Mouse (Mus musculus): ENCODE measurements around the gene Pnliprp2. TPM values are rescaled to one million over a fixed set of nuclear protein-coding genes. Genes with fewer than 3 reads are reported as not detected.

Gene Pnliprp2
- polyA plus RNA-seq, 1 experiment from 2014 or later: 0.22 TPM

DNA sequence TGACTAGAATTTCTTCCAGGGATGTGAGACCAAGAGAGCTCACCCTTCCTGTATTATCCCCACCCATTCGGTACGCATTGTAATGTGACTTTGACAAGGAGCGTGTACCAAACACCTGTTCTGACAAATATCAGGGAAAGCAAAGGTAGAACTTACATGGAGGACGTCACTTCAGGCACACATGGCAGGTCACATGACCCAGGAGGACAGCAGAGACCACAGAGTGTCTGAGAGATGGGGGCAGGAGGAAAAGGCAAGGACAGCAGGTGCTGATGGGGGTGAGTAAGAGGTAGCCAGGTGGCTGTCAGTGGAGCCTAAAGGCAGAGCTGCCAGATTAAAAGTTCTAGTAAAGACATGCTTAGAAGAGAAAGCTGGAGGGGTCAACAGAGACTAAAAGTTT lies 16.8 kb upstream of the Pnliprp2 start:
- Histone ChIP-seq H3K36me3 (ENCODE audit: control insufficient read depth, insufficient read depth, low read length) (no peaks in the 10 kb centered on the region), H3K9ac (ENCODE audit: low read length) (no peak overlapping the region), H3K9me3 (replicated peaks; ENCODE audit: control insufficient read depth, low read length) (no peaks in the 10 kb centered on the region), H3K27ac (ENCODE audit: low read depth, low read length) (no peak overlapping the region), H3K4me2 (ENCODE audit: low read length) (no peak overlapping the region), H3K4me1 (ENCODE audit: control insufficient read depth, insufficient read depth, low read length) (peaks cover 3% of the 10 kb centered on the region), H3K4me3 (ENCODE audit: low read depth, low read length) (no peak overlapping the region), H3K27me3 (replicated peaks; ENCODE audit: control insufficient read depth, insufficient read depth, low read length) (no peaks in the 10 kb centered on the region)
- ATAC-seq: no peak
- no peak for DNase-seq (ENCODE audit: low spot score)
- 91% methylated on average over 4 of the region's 4 CpGs for WGBS

DNA sequence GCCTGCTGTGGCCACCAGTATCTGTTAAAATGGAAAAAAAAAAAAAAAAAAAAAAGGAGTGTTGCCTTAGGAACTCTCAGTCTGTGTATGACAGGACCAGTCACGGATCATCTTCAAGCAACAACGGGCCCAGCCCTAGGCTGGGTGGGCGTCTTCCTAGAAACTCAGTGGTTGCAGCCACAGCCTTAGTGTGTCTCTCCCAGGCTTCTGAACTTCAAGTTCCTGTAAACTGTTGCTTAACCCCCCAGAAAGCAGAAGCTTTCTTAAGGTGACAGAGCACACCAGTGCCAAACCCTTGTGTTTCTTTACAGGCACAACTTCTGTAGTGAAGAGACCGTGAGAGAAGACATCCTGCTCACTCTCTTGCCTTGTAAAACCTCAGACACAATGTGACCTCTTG lies 15.8 kb upstream of the Pnliprp2 start:
- 85% methylated on average over 4 of the region's 4 CpGs for WGBS

DNA sequence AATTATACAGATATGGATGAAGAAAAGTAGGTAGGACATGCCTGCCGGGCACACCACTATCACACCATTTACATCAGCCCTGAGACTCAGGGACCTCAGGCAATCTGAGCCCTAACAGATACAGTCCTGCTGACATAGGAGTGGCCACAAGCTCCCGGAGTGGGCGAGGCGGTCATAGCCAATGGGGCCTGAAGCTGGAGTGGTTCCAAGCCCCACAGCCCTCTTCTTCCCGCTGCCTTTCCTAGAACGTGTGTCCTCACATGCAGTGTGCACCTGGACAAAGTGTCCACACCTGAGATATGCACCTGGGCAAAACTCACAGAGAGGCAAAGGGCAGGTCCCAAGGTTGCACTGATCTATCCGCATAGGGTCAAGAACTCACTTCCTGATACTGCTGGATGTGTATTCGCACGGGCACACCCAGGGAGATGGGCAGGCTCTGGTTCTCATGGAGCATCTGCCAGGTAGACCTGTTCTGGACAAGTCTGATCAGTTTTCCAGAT lies 12.0 kb upstream of the Pnliprp2 start:
- no peak overlapping the region for H3K4me2 ChIP-seq (ENCODE audit: low read length)
- no peaks in the 10 kb centered on the region for H3K9me3 ChIP-seq (replicated peaks; ENCODE audit: control insufficient read depth, low read length)
- H3K27me3 ChIP-seq (replicated peaks; ENCODE audit: control insufficient read depth, insufficient read depth, low read length): no peaks in the 10 kb centered on the region
- ATAC-seq (no peak), DNase-seq (ENCODE audit: low spot score) (no peak)
- no peaks in the 10 kb centered on the region for H3K4me1 ChIP-seq (ENCODE audit: control insufficient read depth, insufficient read depth, low read length)
- no peak overlapping the region for H3K4me3 ChIP-seq (ENCODE audit: low read depth, low read length)
- H3K36me3 ChIP-seq (ENCODE audit: control insufficient read depth, insufficient read depth, low read length): no peaks in the 10 kb centered on the region
- WGBS: 90% methylated on average over 9 of the region's 9 CpGs
- H3K27ac ChIP-seq (ENCODE audit: low read depth, low read length): no peak overlapping the region
- H3K9ac ChIP-seq (ENCODE audit: low read length): no peak overlapping the region

More for the DNA sequence above, 15.8 kb upstream of the Pnliprp2 start:
- Histone ChIP-seq H3K4me1 (ENCODE audit: control insufficient read depth, insufficient read depth, low read length) (peaks cover 3% of the 10 kb centered on the region), H3K9ac (ENCODE audit: low read length) (no peak overlapping the region), H3K4me2 (ENCODE audit: low read length) (no peak overlapping the region), H3K4me3 (ENCODE audit: low read depth, low read length) (no peak overlapping the region), H3K36me3 (ENCODE audit: control insufficient read depth, insufficient read depth, low read length) (no peaks in the 10 kb centered on the region), H3K27me3 (replicated peaks; ENCODE audit: control insufficient read depth, insufficient read depth, low read length) (no peaks in the 10 kb centered on the region), H3K9me3 (replicated peaks; ENCODE audit: control insufficient read depth, low read length) (no peaks in the 10 kb centered on the region), H3K27ac (ENCODE audit: low read depth, low read length) (no peak overlapping the region)
- ATAC-seq (no peak), DNase-seq (ENCODE audit: low spot score) (no peak)

DNA sequence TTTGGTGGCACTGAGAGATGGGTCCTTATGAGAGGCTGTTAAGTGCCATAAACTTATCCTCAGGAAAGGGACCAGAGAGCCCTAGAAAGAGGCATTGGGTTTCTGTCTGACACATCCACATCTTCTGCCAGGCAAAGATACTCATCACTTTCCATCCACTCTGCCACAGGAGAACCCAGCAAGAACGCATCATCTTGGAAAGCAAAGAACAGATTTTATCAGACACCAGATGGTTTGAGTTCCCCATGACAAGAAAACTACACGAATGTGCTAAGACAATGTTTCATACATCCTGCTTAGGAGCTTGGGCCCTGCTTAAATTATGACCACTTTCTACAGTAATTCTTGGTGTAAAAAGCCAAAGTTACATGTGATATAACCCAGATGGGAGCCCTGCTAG lies 8.7 kb upstream of the Pnliprp2 start:
- H3K9me3 ChIP-seq (replicated peaks; ENCODE audit: control insufficient read depth, low read length): no peaks in the 10 kb centered on the region
- no peaks in the 10 kb centered on the region for H3K4me1 ChIP-seq (ENCODE audit: control insufficient read depth, insufficient read depth, low read length)
- no peak for DNase-seq (ENCODE audit: low spot score)
- 79% methylated on average over 2 of the region's 2 CpGs for WGBS
- no peak overlapping the region for H3K27ac ChIP-seq (ENCODE audit: low read depth, low read length)
- H3K27me3 ChIP-seq (replicated peaks; ENCODE audit: control insufficient read depth, insufficient read depth, low read length): no peaks in the 10 kb centered on the region
- no peak for ATAC-seq
- no peak overlapping the region for H3K9ac ChIP-seq (ENCODE audit: low read length)
- H3K4me3 ChIP-seq (ENCODE audit: low read depth, low read length): no peak overlapping the region
- no peak overlapping the region for H3K4me2 ChIP-seq (ENCODE audit: low read length)
- H3K36me3 ChIP-seq (ENCODE audit: control insufficient read depth, insufficient read depth, low read length): no peaks in the 10 kb centered on the region

DNA sequence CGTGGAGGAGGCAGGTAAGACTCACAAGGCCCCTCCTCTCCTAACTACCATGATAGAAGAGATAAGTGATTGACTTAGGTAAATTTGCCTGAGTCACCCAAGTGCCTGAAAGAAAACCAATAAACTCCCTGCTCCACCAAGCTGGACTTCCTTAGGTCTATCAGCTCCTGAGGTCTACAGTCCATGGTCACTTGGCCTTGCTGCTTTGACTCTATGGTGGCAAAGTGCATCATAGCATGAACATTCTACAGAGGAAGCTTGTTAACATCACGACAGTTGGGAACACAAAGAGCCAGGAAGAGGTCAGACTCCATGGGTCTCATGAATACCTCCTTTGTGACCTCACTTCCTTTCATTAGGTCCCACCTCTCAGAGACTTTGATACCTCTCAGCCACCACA lies 8.0 kb upstream of the Pnliprp2 start:
- Histone ChIP-seq H3K4me1 (ENCODE audit: control insufficient read depth, insufficient read depth, low read length) (no peaks in the 10 kb centered on the region), H3K9ac (ENCODE audit: low read length) (no peak overlapping the region), H3K4me3 (ENCODE audit: low read depth, low read length) (no peak overlapping the region), H3K36me3 (ENCODE audit: control insufficient read depth, insufficient read depth, low read length) (no peaks in the 10 kb centered on the region), H3K9me3 (replicated peaks; ENCODE audit: control insufficient read depth, low read length) (no peaks in the 10 kb centered on the region), H3K4me2 (ENCODE audit: low read length) (no peak overlapping the region), H3K27ac (ENCODE audit: low read depth, low read length) (no peak overlapping the region), H3K27me3 (replicated peaks; ENCODE audit: control insufficient read depth, insufficient read depth, low read length) (no peaks in the 10 kb centered on the region)
- 77% methylated on average over 2 of the region's 2 CpGs for WGBS
- ATAC-seq (no peak), DNase-seq (ENCODE audit: low spot score) (no peak)

DNA sequence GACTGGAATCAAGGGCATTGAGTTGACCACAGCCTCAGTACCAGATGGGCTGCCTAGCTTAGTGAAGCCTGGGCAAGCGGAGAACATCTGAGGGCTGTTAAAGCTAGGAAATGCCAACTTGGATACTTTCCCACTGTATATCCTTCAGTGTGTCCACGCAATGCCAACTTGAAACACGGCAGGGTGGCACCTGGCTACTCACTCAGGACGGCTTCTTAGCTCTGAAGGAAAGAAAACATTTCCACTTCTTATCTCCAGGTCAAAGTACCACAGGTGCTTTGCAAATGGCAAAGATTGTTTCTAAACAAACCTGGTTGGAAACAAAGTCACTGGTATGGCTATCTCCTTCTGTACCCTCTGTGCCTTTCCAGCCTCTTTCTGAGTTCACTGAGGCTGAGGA lies 648 bp upstream of the Pnliprp2 start:
- Histone ChIP-seq H3K27ac (ENCODE audit: low read depth, low read length) (no peak overlapping the region), H3K9ac (ENCODE audit: low read length) (no peak overlapping the region), H3K36me3 (ENCODE audit: control insufficient read depth, insufficient read depth, low read length) (no peaks in the 10 kb centered on the region), H3K4me3 (ENCODE audit: low read depth, low read length) (no peak overlapping the region), H3K4me2 (ENCODE audit: low read length) (no peak overlapping the region), H3K9me3 (replicated peaks; ENCODE audit: control insufficient read depth, low read length) (no peaks in the 10 kb centered on the region), H3K27me3 (replicated peaks; ENCODE audit: control insufficient read depth, insufficient read depth, low read length) (no peaks in the 10 kb centered on the region), H3K4me1 (ENCODE audit: control insufficient read depth, insufficient read depth, low read length) (peaks cover 4% of the 10 kb centered on the region)
- DNase-seq (ENCODE audit: low spot score) (no peak), ATAC-seq (no peak)
- 88% methylated on average over 4 of the region's 4 CpGs for WGBS

DNA sequence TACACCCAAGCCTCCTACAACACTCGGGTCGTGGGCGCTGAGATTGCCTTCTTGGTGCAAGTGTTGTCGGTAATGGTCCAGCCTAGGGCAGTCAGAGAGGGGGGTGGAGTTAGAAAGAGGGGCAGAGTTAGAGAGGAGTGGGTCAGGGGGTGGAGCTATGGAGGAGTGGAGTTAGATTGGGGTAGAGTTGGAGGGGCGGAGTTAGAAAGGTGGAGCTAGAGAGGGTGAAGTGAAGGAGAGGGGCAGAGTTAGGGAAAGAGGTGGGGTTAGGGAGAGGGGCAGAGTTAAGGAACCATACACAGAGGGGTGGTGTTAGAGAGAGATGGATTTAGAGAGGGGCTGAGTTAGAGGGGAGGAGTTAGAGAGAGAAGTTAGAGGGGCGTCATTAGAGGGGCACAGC lies 2.8 kb downstream of the Pnliprp2 start:
- Histone ChIP-seq H3K27me3 (replicated peaks; ENCODE audit: control insufficient read depth, insufficient read depth, low read length) (no peaks in the 10 kb centered on the region; the same call in 1 of the 2 replicates), H3K9me3 (replicated peaks; ENCODE audit: control insufficient read depth, low read length) (no peaks in the 10 kb centered on the region), H3K4me1 (ENCODE audit: control insufficient read depth, insufficient read depth, low read length) (peaks cover 8% of the 10 kb centered on the region), H3K9ac (ENCODE audit: low read length) (no peak overlapping the region), H3K4me2 (ENCODE audit: low read length) (no peak overlapping the region), H3K36me3 (ENCODE audit: control insufficient read depth, insufficient read depth, low read length) (no peaks in the 10 kb centered on the region), H3K4me3 (ENCODE audit: low read depth, low read length) (no peak overlapping the region), H3K27ac (ENCODE audit: low read depth, low read length) (no peak overlapping the region)
- ATAC-seq: peak; percentile 43
- no peak for DNase-seq (ENCODE audit: low spot score)
- 24% methylated on average over 6 of the region's 6 CpGs for WGBS

DNA sequence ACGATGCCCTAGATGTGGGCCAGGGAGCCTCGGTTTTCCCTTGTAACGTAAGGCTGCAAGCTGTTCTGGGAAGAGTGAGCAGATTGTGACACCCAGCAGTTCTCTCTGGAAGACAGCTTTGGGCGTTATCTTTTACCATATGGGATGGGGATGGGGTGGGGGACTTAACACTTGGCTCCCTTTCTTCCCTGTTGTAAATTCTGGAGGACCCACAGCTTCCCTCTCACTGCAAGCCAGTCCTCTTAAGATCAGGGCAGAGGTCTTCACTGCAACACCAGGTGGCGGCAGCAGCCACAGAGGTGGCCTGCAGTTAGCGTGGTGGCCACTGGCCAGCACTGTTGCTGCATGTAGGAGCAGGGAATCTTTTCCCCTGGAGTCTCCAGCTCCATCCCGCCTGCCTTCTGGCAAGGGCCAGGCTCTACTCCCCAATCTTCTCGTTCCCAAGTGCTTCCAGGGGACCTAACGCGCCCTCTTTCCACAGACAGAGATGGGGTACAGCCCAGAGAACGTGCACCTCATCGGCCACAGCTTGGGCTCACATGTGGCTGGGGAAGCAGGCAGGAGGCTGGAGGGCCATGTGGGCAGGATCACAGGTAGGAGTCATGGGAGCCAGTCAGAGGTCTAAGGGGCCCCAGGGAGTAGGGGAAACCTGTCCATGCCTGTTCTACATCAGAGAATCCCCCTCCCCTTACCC lies 3.5 kb downstream of the Pnliprp2 start:
- WGBS: 8% methylated on average over 12 of the region's 12 CpGs
- H3K27ac ChIP-seq (ENCODE audit: low read depth, low read length): peak overlapping the region; percentile 35; the same call in 1 of the 2 replicates

DNA sequence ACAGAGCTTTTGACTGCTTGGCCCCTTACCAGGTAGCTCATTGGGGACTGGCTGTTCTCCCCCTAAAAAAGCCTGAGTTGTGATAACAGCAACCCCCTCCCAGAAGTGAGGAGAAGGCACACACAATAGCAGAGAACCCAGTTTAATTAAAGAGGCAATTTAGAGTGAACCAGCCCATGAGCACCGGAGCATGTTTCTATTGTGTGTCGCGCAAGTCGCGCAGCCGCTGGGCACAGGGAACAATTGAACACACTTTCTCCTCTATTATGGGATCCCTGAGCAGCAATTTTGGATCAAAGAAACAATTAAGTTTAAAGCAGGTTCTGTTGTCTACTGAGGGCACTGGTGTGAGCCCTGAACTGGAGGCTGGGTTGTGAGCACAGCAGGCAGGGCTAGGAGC lies 7.8 kb downstream of the Pnliprp2 start:
- no peak for ATAC-seq
- peak; percentile 43 for DNase-seq (ENCODE audit: low spot score)

More for the DNA sequence above, 3.5 kb downstream of the Pnliprp2 start:
- Histone ChIP-seq H3K4me2 (ENCODE audit: low read length) (no peak overlapping the region), H3K4me3 (ENCODE audit: low read depth, low read length) (no peak overlapping the region), H3K4me1 (ENCODE audit: control insufficient read depth, insufficient read depth, low read length) (peaks cover 11% of the 10 kb centered on the region), H3K27me3 (replicated peaks; ENCODE audit: control insufficient read depth, insufficient read depth, low read length) (no peaks in the 10 kb centered on the region; the same call in 1 of the 2 replicates), H3K36me3 (ENCODE audit: control insufficient read depth, insufficient read depth, low read length) (no peaks in the 10 kb centered on the region), H3K9me3 (replicated peaks; ENCODE audit: control insufficient read depth, low read length) (no peaks in the 10 kb centered on the region), H3K9ac (ENCODE audit: low read length) (no peak overlapping the region; the same call in 1 of the 2 replicates)
- ATAC-seq: peak; percentile 93
- peak; percentile 82 for DNase-seq (ENCODE audit: low spot score)

More for the DNA sequence above, 7.8 kb downstream of the Pnliprp2 start:
- Histone ChIP-seq H3K9me3 (replicated peaks; ENCODE audit: control insufficient read depth, low read length) (no peaks in the 10 kb centered on the region), H3K36me3 (ENCODE audit: control insufficient read depth, insufficient read depth, low read length) (no peaks in the 10 kb centered on the region), H3K9ac (ENCODE audit: low read length) (no peak overlapping the region), H3K27me3 (replicated peaks; ENCODE audit: control insufficient read depth, insufficient read depth, low read length) (no peaks in the 10 kb centered on the region; the same call in 1 of the 2 replicates), H3K4me2 (ENCODE audit: low read length) (no peak overlapping the region), H3K27ac (ENCODE audit: low read depth, low read length) (no peak overlapping the region), H3K4me3 (ENCODE audit: low read depth, low read length) (no peak overlapping the region), H3K4me1 (ENCODE audit: control insufficient read depth, insufficient read depth, low read length) (peaks cover 11% of the 10 kb centered on the region)
- WGBS: 3% methylated on average over 6 of the region's 6 CpGs
